Mouse (Mus musculus) liver, embryonic 16.5 days (tissue): ENCODE measurements around the gene Ung. TPM values are rescaled to one million over a fixed set of nuclear protein-coding genes. Genes with fewer than 3 reads are reported as not detected.

Experiments used
- ATAC-seq: fragments of 200-750 bp; cut with Nextera tagmentation; 2 replicates; pipeline ENCODE4 v1.8.0; 2017; ENCODE audit warnings: low read depth, mild to moderate bottlenecking, moderate number of reproducible peaks, moderate library complexity
- H3K27ac ChIP-seq: fragments of 300-500 bp; sonication (generic); 2 replicates; pipeline ENCODE4 v1.5.1; 2014; ENCODE audit warnings: mild to moderate bottlenecking, low read length
- H3K27me3 ChIP-seq: fragments of 300-500 bp; sonication (generic); 2 replicates; pipeline ENCODE4 v1.6.1; 2014; ENCODE audit warnings: low read depth, low read length, mixed read lengths; ENCODE audit not compliant: control insufficient read depth, insufficient read depth
- H3K36me3 ChIP-seq: fragments of 300-500 bp; sonication (generic); 2 replicates; pipeline ENCODE4 v1.6.1; 2014; ENCODE audit warnings: mild to moderate bottlenecking; ENCODE audit not compliant: control insufficient read depth, insufficient read depth
- H3K4me1 ChIP-seq: fragments of 300-500 bp; sonication (generic); 2 replicates; pipeline ENCODE4 v1.6.1; 2014; ENCODE audit warnings: low read depth, low read length, mixed read lengths; ENCODE audit not compliant: control insufficient read depth
- H3K4me2 ChIP-seq: fragments of 300-500 bp; sonication (generic); 2 replicates; pipeline ENCODE4 v1.6.1; 2014; ENCODE audit warnings: low read depth, low read length, mixed read lengths
- H3K4me3 ChIP-seq: fragments of 300-500 bp; sonication (generic); 2 replicates; pipeline ENCODE4 v1.5.1; 2014; ENCODE audit warnings: low read depth, mild to moderate bottlenecking, low read length
- H3K9ac ChIP-seq: fragments of 300-500 bp; sonication (generic); 2 replicates; pipeline ENCODE4 v1.6.1; 2014; ENCODE audit warnings: low read depth, low read length
- H3K9me3 ChIP-seq: fragments of 300-500 bp; sonication (generic); replicated peaks from 2 replicates; pipeline ENCODE4 v1.6.1; 2016; ENCODE audit warnings: low read length; ENCODE audit not compliant: control insufficient read depth
- WGBS: fragments of 180-500 bp; shearing (Covaris S2); extraction: QIAGEN DNeasy Blood & Tissue Kit; methylation state at CpG from one replicate; pipeline ENCODE4 v1.1.7; 2014; ENCODE audit not compliant: insufficient replicate concordance; 5-methylcytosine and 5-hydroxymethylcytosine counted together
- polyA plus RNA-seq: library from polyadenylated mRNA; unstranded; fragments of >200 nt; fragmentation: Nextera tagmentation; extraction: Ambion mirVana; gene quantifications from 2 replicates; pipeline ENCODE4 v1.2.1, GENCODE M21; 2015

Ung gene
- polyA plus RNA-seq, 1 experiment from 2014 or later, result 13.7 TPM

DNA sequence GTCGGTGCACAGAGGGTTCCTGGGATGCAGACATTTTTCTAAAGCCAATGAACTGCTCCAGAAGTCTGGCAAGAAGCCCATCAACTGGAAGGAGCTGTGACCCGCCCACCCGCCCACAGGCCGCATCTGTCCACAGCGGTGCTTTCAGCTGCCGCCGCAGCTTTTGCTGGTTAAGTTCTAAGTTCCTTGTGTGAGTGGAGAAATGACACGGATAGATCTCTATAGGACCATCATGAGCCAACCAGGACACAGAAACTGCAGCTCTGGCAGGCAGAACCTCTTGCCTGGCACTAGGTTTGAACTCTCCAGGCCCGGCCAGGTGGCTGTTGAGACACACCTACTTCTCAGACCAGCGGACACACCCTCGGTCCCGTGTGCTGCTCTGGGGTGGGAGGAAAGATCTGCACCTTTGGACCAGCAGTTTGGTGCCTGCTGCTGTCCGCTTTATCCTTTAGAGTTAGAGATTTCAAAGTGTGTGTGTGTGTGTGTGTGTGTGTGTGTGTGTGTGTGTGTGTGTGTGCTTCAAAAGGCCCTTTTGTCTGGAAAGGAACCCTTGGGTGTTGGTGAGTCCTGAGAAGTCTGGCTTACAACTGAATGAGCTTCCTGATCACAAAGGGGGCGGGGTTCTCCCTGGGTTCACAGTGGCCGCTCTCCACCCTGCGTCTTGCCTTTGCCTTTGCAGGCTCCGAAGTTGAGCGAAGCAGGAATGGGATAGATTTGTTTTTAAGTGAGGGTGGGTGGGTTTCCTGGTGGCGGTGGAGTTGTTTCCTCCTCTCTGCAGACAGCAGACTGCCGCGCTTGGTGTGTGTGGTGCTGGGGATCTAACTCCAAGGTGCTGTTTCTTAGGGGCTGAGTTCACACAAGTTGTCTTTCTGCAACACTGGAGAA lies 8.3 kb downstream of the Ung start:
- no peak overlapping the region for H3K4me3 ChIP-seq
- H3K27ac ChIP-seq, result no peak overlapping the region
- WGBS, result 76% methylated on average over 21 of the region's 21 CpGs
- no peak overlapping the region for H3K4me2 ChIP-seq
- H3K27me3 ChIP-seq, result no peaks in the 10 kb centered on the region
- H3K4me1 ChIP-seq, result peaks cover 16% of the 10 kb centered on the region
- ATAC-seq, result no peak
- H3K9ac ChIP-seq, result no peak overlapping the region
- no peaks in the 10 kb centered on the region for H3K9me3 ChIP-seq
- H3K36me3 ChIP-seq, result no peaks in the 10 kb centered on the region

DNA sequence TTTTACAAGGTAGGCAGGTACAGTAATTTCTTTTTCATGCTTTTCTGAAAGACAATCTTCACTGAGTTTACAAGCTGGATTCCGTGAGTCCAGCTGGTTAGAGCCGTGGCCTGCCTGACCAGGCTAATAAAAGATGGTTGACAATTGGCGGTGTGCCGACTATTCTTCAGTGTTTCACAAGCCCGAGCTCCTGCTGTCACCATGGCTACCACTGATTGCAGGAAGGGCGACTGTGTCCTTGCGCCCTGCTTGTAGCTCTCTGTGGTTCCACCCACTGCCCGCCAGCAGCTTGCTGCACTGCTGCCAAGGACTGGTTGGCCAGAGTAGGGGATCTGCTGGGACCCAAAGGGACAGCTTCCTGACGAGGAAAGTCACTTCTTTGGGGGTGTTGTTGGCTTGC lies 9.0 kb downstream of the Ung start:
- H3K36me3 ChIP-seq, result no peaks in the 10 kb centered on the region
- no peaks in the 10 kb centered on the region for H3K27me3 ChIP-seq
- peak; percentile 75 for ATAC-seq
- 63% methylated on average over 9 of the region's 9 CpGs for WGBS
- H3K27ac ChIP-seq, result peak overlapping the region; percentile 45; the same call in 1 of the 2 replicates
- H3K4me2 ChIP-seq, result no peak overlapping the region
- no peak overlapping the region for H3K9ac ChIP-seq
- H3K9me3 ChIP-seq, result no peaks in the 10 kb centered on the region
- no peak overlapping the region for H3K4me3 ChIP-seq
- H3K4me1 ChIP-seq, result peaks cover 9% of the 10 kb centered on the region

DNA sequence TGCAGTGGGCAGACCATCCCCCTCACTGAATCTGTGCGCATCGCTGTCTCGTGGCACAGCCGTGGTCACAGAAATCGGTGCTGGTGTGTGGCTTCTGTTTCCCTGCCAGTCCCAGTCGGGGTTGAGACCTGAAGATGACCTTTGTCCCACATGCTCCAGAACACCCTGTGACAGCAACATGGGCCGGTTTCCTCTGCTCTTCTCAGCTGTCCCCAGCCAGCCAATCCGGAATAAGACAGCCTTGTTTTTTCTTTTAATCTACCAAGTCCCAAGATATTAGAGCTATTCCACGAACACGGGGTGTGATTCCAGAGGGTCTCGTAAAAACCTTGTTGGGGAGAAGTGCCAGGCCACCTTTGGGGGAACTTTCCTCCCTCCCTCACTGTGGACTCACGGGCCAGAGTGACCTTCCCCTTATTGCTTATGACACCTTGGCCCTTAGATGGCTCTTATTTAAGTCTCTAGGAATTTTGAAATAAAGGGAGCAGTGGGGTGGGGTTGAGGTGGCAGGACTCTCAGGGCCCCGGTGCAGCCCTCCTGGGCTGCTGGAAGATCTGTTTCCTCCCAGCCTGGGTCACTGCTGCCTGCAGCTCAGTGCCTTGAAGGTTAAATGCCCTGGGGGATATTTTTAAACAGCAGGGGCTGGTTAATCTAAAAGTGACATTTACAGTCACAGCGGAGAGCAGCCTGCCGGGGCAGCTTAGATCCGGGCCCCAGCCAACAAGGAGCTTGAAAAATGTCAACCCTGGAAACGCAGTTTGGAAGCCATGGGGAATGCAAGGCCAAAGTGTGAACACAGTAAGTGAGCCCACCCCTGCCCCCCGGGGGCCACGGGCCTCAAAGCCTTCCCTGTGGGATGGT lies 16.1 kb downstream of the Ung start, which contains the start of gene Acacb:
Gene Acacb, plus strand, starts transcription at position 508 of the 861 bp plus-strand sequence.
- peak; percentile 87 for ATAC-seq
- peak within 1 kb of the TSS; percentile 9 for H3K27ac ChIP-seq
- no peaks in the 10 kb centered on the region for H3K9me3 ChIP-seq
- 33% methylated on average over 19 of the region's 19 CpGs for WGBS
- H3K4me2 ChIP-seq, result peak within 1 kb of the TSS; percentile 22; the same call in 1 of the 2 replicates
- H3K4me3 ChIP-seq, result no peak within 1 kb of the TSS
- H3K36me3 ChIP-seq, result no peaks in the 10 kb centered on the region
- H3K27me3 ChIP-seq, result no peaks in the 10 kb centered on the region
- H3K9ac ChIP-seq, result no peak within 1 kb of the TSS
- peaks cover 4% of the 10 kb centered on the region for H3K4me1 ChIP-seq

DNA sequence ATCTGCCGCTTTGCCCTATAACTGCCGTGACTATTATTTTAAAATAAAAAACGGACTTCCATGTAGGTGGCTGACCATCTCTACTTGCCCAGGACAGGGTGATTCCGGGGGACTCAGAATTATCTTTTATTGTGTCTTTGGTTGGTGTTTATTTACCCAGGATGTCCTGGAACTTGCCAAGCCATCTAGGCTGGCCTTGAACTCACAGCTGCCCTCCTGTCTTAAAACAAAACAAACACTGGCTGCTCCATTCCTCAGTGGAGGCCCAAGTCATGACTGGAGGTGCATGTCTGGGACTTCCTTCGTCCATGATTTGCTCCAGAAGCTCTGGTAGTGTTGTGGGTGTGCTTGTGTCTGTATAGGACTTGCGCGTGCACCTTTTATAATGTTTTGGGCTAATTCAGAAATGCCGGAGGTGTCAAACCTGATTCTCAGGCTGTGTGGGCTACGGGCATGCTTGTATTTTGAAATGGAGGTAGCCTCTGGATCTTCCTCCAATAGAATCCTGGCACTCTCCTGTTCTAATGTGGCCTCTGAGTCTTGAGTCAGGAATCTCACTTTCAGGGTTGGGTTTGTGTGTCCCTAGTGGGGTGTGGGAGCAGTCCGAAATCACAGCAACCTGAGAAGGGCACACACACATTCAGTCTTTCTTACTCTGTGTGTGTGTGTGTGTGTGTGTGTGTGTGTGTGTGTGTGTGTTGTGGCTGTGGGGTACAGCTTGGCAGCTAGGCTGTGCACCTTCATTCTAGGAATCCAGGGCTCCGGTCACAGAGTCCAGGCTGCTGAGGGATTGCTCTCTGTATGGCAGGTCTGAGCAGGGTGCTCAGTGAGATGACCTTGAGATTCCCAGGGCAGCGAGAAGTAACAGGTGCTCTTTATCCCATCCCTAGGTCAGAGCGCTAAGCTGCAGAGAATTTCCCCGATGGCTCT lies 17.1 kb downstream of the Ung start:
- Histone ChIP-seq H3K4me1 (peaks cover 4% of the 10 kb centered on the region), H3K4me3 (no peak overlapping the region), H3K9me3 (no peaks in the 10 kb centered on the region), H3K27me3 (no peaks in the 10 kb centered on the region), H3K4me2 (no peak overlapping the region), H3K9ac (no peak overlapping the region), H3K36me3 (no peaks in the 10 kb centered on the region), H3K27ac (no peak overlapping the region)
- WGBS, result 66% methylated on average over 14 of the region's 14 CpGs
- no peak for ATAC-seq

DNA sequence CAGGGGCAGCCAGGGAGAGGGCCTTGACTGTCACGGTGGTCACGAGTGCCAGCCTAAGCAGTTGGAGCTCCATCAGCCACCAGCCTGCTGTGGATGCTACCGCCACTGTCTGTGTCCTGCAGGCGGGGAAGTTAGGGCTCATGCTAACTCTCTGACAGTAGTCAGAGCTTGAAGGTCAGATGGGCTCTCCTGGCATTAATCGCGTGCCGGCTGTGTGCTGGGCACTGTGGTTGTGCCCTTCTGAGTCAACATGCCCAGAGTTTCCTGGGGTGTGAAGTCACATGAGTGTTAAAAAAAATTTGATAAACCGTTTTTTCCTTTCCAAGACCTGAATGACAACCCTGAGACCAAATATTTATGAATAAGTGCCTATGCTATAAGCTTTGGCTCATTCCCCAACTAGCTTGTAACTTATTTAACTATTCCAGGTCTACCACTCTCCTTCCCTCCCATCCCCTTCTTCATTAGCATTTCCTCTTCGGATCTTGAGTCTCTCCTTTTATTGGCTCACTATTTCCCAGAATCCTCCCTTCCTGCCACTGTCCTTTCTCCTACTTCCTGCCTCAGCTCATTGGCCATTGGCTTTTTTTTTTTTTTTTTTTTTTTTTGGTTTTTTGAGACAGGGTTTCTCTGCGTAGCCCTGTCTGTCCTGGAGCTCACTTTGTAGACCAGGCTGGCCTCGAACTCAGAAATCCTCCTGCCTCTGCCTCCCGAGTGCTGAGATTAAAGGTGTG lies 22.3 kb downstream of the Ung start:
- no peaks in the 10 kb centered on the region for H3K4me1 ChIP-seq
- WGBS, result 61% methylated on average over 12 of the region's 12 CpGs
- no peak overlapping the region for H3K4me2 ChIP-seq
- H3K9ac ChIP-seq, result no peak overlapping the region
- H3K27ac ChIP-seq, result no peak overlapping the region
- no peaks in the 10 kb centered on the region for H3K27me3 ChIP-seq
- no peaks in the 10 kb centered on the region for H3K9me3 ChIP-seq
- H3K36me3 ChIP-seq, result no peaks in the 10 kb centered on the region
- no peak overlapping the region for H3K4me3 ChIP-seq
- no peak for ATAC-seq

DNA sequence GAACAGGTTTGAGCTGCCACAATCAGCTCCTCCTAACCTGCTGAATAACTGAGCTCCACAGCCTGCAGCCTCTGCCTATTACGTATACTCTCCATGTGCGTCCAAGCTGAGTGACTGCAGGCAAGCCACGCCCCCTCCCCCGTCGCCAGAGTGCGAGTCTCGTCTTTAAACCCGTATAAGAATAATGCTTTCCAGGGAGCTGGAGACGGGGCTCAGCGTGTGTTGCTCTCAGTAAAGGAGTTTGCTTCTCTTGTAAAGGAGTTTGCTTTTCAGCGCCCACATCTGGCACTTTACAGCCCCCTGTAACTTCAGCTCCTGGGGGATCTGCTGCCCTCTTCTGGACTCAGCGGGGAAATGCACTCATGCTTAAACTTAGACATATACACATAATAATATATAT lies 23.3 kb downstream of the Ung start:
- no peak for ATAC-seq
- H3K4me2 ChIP-seq, result no peak overlapping the region
- no peaks in the 10 kb centered on the region for H3K4me1 ChIP-seq
- no peak overlapping the region for H3K9ac ChIP-seq
- H3K27ac ChIP-seq, result no peak overlapping the region
- H3K9me3 ChIP-seq, result no peaks in the 10 kb centered on the region
- no peaks in the 10 kb centered on the region for H3K27me3 ChIP-seq
- WGBS, result 13% methylated on average over 12 of the region's 12 CpGs
- H3K36me3 ChIP-seq, result no peaks in the 10 kb centered on the region
- H3K4me3 ChIP-seq, result peak overlapping the region; percentile 25; the same call in 1 of the 2 replicates

DNA sequence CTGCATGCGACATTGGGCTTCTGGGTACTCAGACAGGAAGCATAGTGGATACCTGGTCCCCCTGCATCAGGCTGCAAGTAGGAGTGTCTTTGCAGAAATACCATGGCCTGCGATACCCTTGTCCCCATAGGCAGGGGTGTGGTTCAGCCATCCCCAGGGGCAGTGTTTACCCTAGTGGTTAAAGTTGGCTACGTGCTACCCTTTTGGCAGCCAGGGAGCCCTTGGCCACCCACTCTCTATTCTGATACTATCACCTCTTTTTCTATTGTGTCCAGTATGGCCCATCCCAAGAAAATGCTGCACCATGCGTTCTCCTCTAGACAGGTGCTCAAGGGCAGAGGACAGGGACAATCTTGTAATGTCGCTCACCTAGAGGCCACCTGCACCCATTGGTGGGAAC lies 24.6 kb downstream of the Ung start:
- Histone ChIP-seq H3K27ac (no peak overlapping the region), H3K4me3 (no peak overlapping the region), H3K4me1 (no peaks in the 10 kb centered on the region), H3K27me3 (no peaks in the 10 kb centered on the region), H3K9ac (no peak overlapping the region), H3K4me2 (no peak overlapping the region), H3K36me3 (no peaks in the 10 kb centered on the region), H3K9me3 (no peaks in the 10 kb centered on the region)
- 73% methylated on average over 5 of the region's 5 CpGs for WGBS
- ATAC-seq, result no peak
